ENCODE assay signal across 8 mouse cellular contexts in genomic region chr4:129622120-129622802, GRCm38 (mm10). TPM values are rescaled to one million over a fixed set of nuclear protein-coding genes. Genes with fewer than 3 reads are reported as not detected.
DNase-seq lines count a peak whose midpoint lies in the region; ATAC-seq and TF ChIP-seq lines count a peak whose summit lies in the region.

No protein-coding gene starts in this region.

- 65% methylated on average over 11 of the region's 11 CpGs for WGBS in lung, postnatal 0 days
- WGBS in limb, embryonic 11.5 days, result 72% methylated on average over 11 of the region's 11 CpGs
- WGBS in stomach, embryonic 14.5 days, result 81% methylated on average over 11 of the region's 11 CpGs

- peak overlapping the region; percentile 76 for H3K4me2 ChIP-seq in lung, postnatal 0 days (replicated peaks; ENCODE audit: low read depth, low read length)
- peak overlapping the region; percentile 84; the same call in 1 of the 2 replicates for H3K4me2 ChIP-seq in limb, embryonic 11.5 days (ENCODE audit: low read depth, severe bottlenecking)
- peak overlapping the region; percentile 84; the same call in 1 of the 2 replicates for H3K4me2 ChIP-seq in stomach, embryonic 14.5 days (replicated peaks; ENCODE audit: low read depth, low read length)

- H3K9ac ChIP-seq in lung, postnatal 0 days (replicated peaks; ENCODE audit: low read depth), result 0 out of 2 replicates have a peak overlapping the region, but pooled peaks have one; percentile 71
- no peak overlapping the region; the same call in 1 of the 2 replicates for H3K9ac ChIP-seq in limb, embryonic 11.5 days (ENCODE audit: low read length)
- H3K9ac ChIP-seq in stomach, embryonic 14.5 days (replicated peaks; ENCODE audit: low read depth, low read length), result no peak overlapping the region; the same call in 1 of the 2 replicates

- no peak for TF ChIP-seq CTCF in lung, postnatal 0 days (IDR thresholded peaks at IDR 0.05)

- H3K27ac ChIP-seq in lung, postnatal 0 days (ENCODE audit: low read length), result no peak overlapping the region
- H3K27ac ChIP-seq in limb, embryonic 11.5 days (replicated peaks; ENCODE audit: low read depth, low read length), result no peak overlapping the region
- no peak overlapping the region for H3K27ac ChIP-seq in stomach, embryonic 14.5 days (ENCODE audit: low read length)

- 0 out of 2 replicates have a peak overlapping the region, but pooled peaks have one; percentile 60 for H3K4me3 ChIP-seq in lung, postnatal 0 days (ENCODE audit: low read depth, low read length)
- no peak overlapping the region for H3K4me3 ChIP-seq in limb, embryonic 11.5 days (ENCODE audit: low read depth, low read length)
- H3K4me3 ChIP-seq in stomach, embryonic 14.5 days (ENCODE audit: low read depth, low read length), result no peak overlapping the region; the same call in 1 of the 2 replicates

- DNase-seq in cerebellum, adult 18-20 months, result peak; percentile 56 to 59
- no peak for DNase-seq in cerebellum, postnatal 36 days
- no peak for DNase-seq in lung, postnatal 0 days (ENCODE audit: low spot score)
- DNase-seq in lung, postnatal 10 days, result no peak
- no peak for DNase-seq in limb, embryonic 11.5 days (ENCODE audit: low spot score)
- DNase-seq in adrenal gland, adult (ENCODE audit: inconsistent age in 2 of 2, low spot score in 1 of 2), result no peak
- DNase-seq in right cerebral cortex, postnatal 25 days, result no peak

- ATAC-seq in lung, postnatal 0 days, result no peak
- ATAC-seq in limb, embryonic 11.5 days (ENCODE audit: insufficient number of reproducible peaks, low FRiP score, low TSS enrichment, low read depth), result no peak
- no peak for ATAC-seq in stomach, embryonic 14.5 days (ENCODE audit: insufficient number of reproducible peaks, insufficient read depth, low FRiP score, low read depth)

- peaks cover 21% of the 10 kb centered on the region for H3K4me1 ChIP-seq in lung, postnatal 0 days (ENCODE audit: insufficient read depth, low read depth, low read length)
- H3K4me1 ChIP-seq in limb, embryonic 11.5 days (ENCODE audit: control insufficient read depth, insufficient read depth, low read length), result peaks cover 28% of the 10 kb centered on the region
- H3K4me1 ChIP-seq in stomach, embryonic 14.5 days (ENCODE audit: control insufficient read depth, insufficient read depth, low read length), result peaks cover 34% of the 10 kb centered on the region; the same call in 1 of the 2 replicates

- H3K27me3 ChIP-seq in lung, postnatal 0 days (replicated peaks; ENCODE audit: insufficient read depth, low read length), result no peaks in the 10 kb centered on the region
- no peaks in the 10 kb centered on the region for H3K27me3 ChIP-seq in limb, embryonic 11.5 days (ENCODE audit: control insufficient read depth, insufficient read depth, low read length)
- no peaks in the 10 kb centered on the region for H3K27me3 ChIP-seq in stomach, embryonic 14.5 days (ENCODE audit: control insufficient read depth, insufficient read depth, low read length)

- TF ChIP-seq EP300 in lung, postnatal 0 days (IDR thresholded peaks at IDR 0.05), result no peak

- 0 out of 2 replicates have a peak, but pooled peaks cover under 1% of the 10 kb centered on the region for H3K36me3 ChIP-seq in lung, postnatal 0 days (ENCODE audit: insufficient read depth, low read length)
- peaks cover 8% of the 10 kb centered on the region for H3K36me3 ChIP-seq in limb, embryonic 11.5 days (ENCODE audit: control insufficient read depth, insufficient read depth, low read length)
- peaks cover 13% of the 10 kb centered on the region for H3K36me3 ChIP-seq in stomach, embryonic 14.5 days (ENCODE audit: control insufficient read depth, insufficient read depth, low read length)

- H3K9me3 ChIP-seq in lung, postnatal 0 days (ENCODE audit: low read length), result no peaks in the 10 kb centered on the region
- no peaks in the 10 kb centered on the region for H3K9me3 ChIP-seq in limb, embryonic 11.5 days (ENCODE audit: control insufficient read depth, low read length)
- no peaks in the 10 kb centered on the region for H3K9me3 ChIP-seq in stomach, embryonic 14.5 days (ENCODE audit: control insufficient read depth, low read depth, low read length)

RNA-seq across cellular contexts. Expression of gene Ccdc28b, which starts 1.5 kb away (rescaled TPM):
- 76.3 and 82.4 TPM in 2 replicates for polyA plus RNA-seq in lung, postnatal 0 days (2015; fragmentation: Nextera tagmentation; extraction: Ambion mirVana)
- polyA plus RNA-seq in limb, embryonic 11.5 days (2014; fragmentation: Nextera tagmentation; extraction: Ambion mirVana), result 40.3 and 48.8 TPM in 2 replicates
- 52.9 and 56.1 TPM in 2 replicates for polyA plus RNA-seq in stomach, embryonic 14.5 days (2014; fragmentation: Nextera tagmentation; extraction: Ambion mirVana)

RNA-seq across cellular contexts. Expression of gene Iqcc, which starts 3.4 kb away (rescaled TPM):
- polyA plus RNA-seq in lung, postnatal 0 days (2015; fragmentation: Nextera tagmentation; extraction: Ambion mirVana), result 26.6 and 27.8 TPM in 2 replicates
- 26.4 and 35.0 TPM in 2 replicates for polyA plus RNA-seq in limb, embryonic 11.5 days (2014; fragmentation: Nextera tagmentation; extraction: Ambion mirVana)
- 26.2 and 26.9 TPM in 2 replicates for polyA plus RNA-seq in stomach, embryonic 14.5 days (2014; fragmentation: Nextera tagmentation; extraction: Ambion mirVana)

RNA-seq across cellular contexts. Expression of gene Dcdc2b, which starts 8.2 kb away (rescaled TPM):
- 16.1 and 20.1 TPM in 2 replicates for polyA plus RNA-seq in lung, postnatal 0 days (2015; fragmentation: Nextera tagmentation; extraction: Ambion mirVana)
- polyA plus RNA-seq in limb, embryonic 11.5 days (2014; fragmentation: Nextera tagmentation; extraction: Ambion mirVana), result 1.8 and 2.8 TPM in 2 replicates
- 2.8 and 3.8 TPM in 2 replicates for polyA plus RNA-seq in stomach, embryonic 14.5 days (2014; fragmentation: Nextera tagmentation; extraction: Ambion mirVana)

RNA-seq across cellular contexts. Expression of gene Txlna, which starts 18.6 kb away (rescaled TPM):
- polyA plus RNA-seq in lung, postnatal 0 days (2015; fragmentation: Nextera tagmentation; extraction: Ambion mirVana), result 37.6 and 38.9 TPM in 2 replicates
- 111 and 123 TPM in 2 replicates for polyA plus RNA-seq in limb, embryonic 11.5 days (2014; fragmentation: Nextera tagmentation; extraction: Ambion mirVana)
- polyA plus RNA-seq in stomach, embryonic 14.5 days (2014; fragmentation: Nextera tagmentation; extraction: Ambion mirVana), result 91.9 and 94.4 TPM in 2 replicates

RNA-seq across cellular contexts. Expression of gene Tmem234, which starts 21.8 kb away (rescaled TPM):
- 186 and 192 TPM in 2 replicates for polyA plus RNA-seq in lung, postnatal 0 days (2015; fragmentation: Nextera tagmentation; extraction: Ambion mirVana)
- polyA plus RNA-seq in limb, embryonic 11.5 days (2014; fragmentation: Nextera tagmentation; extraction: Ambion mirVana), result 202 and 207 TPM in 2 replicates
- polyA plus RNA-seq in stomach, embryonic 14.5 days (2014; fragmentation: Nextera tagmentation; extraction: Ambion mirVana), result 206 and 226 TPM in 2 replicates

Comparison
In these comparisons a context has a peak if more than half of its experiments do, and no peak if none do; other contexts are left out.
1. DNase-seq: peak in cerebellum, adult 18-20 months (2 of 2); none in cerebellum, postnatal 36 days (0 of 2), lung, postnatal 0 days (single experiment), lung, postnatal 10 days (single experiment), limb, embryonic 11.5 days (single experiment), adrenal gland, adult (0 of 2) and right cerebral cortex, postnatal 25 days (single experiment).
2. Peak in every context shown above with its lines, with median percentiles within 50 percentile points of each other: H3K4me2 ChIP-seq.